Mouse (Mus musculus) left cerebral cortex, adult 2 months (tissue): ENCODE results near the gene Ptprs. TPM values are rescaled to one million over a fixed set of nuclear protein-coding genes. Genes with fewer than 3 reads are reported as not detected.

ENCODE experiments used
- DNase-seq, 2 experiments: peaks; one replicate each; pipeline ENCODE4 v3.0.0; 2021 to 2022; ENCODE audit warnings: low spot score in 2 of 2, mixed read lengths in 1 of 2; ENCODE audit errors: extremely low spot score in 1 of 2
- H3K27ac ChIP-seq: fragments of 200-600 bp; 2 replicates; pipeline ENCODE4 v1.8.1; 2022
- H3K4me3 ChIP-seq: fragments of 200-600 bp; 2 replicates; pipeline ENCODE4 v1.8.1; 2022
- CTCF ChIP-seq: fragments of 200-600 bp; IDR thresholded peaks from 2 replicates; pipeline ENCODE4 v1.8.1; 2022; ENCODE audit warnings: antibody characterized with exemption, mild to moderate bottlenecking, moderate library complexity
- intact Hi-C: fragments of 180-260 bp; cut with DNase I; formaldehyde crosslinking; loops from one replicate; pipeline ENCODE4 v1.15.1; 2025
- total RNA-seq, 2 experiments: library from RNA; stranded (reverse); gene quantifications; 2 replicates each; pipeline ENCODE4 v1.2.3; 2021

Ptprs gene
- total RNA-seq, 2 experiments from 2014 or later = 645 to 696 TPM

GRCm38 (mm10) chr17:56463500-56463899, 12.8 kb downstream of the Ptprs start:
- no peak overlapping the region for H3K27ac ChIP-seq
- no peak overlapping the region for H3K4me3 ChIP-seq
- no peak for TF ChIP-seq CTCF
- intact Hi-C loops = no loop called here
- DNase-seq = no peak

- no peak for DNase-seq
- H3K4me3 ChIP-seq = peak overlapping the region; percentile 53
- intact Hi-C loops = no loop called here
- peak overlapping the region; percentile 50; the same call in 1 of the 2 replicates for H3K27ac ChIP-seq
- TF ChIP-seq CTCF = no peak; the same call in 1 of the 2 replicates
These were observed 13.3 kb downstream of the Ptprs start for GRCm38 (mm10) chr17:56462835-56463455.

GRCm38 (mm10) chr17:56461771-56462743, 14.2 kb downstream of the Ptprs start:
- peak; percentile 93 to 95 for DNase-seq
- intact Hi-C loops = no loop called here
- Histone ChIP-seq H3K4me3 (peak overlapping the region; percentile 53), H3K27ac (peak overlapping the region; percentile 50; the same call in 1 of the 2 replicates)
- no peak for TF ChIP-seq CTCF

GRCm38 (mm10) chr17:56460876-56461275, 15.4 kb downstream of the Ptprs start:
- Histone ChIP-seq H3K27ac (no peak overlapping the region), H3K4me3 (no peak overlapping the region)
- intact Hi-C loops = no loop called here
- TF ChIP-seq CTCF = no peak
- DNase-seq = no peak

GRCm38 (mm10) chr17:56457442-56457841, 18.8 kb downstream of the Ptprs start:
- peak; percentile 55 for TF ChIP-seq CTCF
- no peak overlapping the region for H3K27ac ChIP-seq
- H3K4me3 ChIP-seq = no peak overlapping the region
- no peak for DNase-seq
- intact Hi-C loops = no loop called here

- no peak overlapping the region for H3K27ac ChIP-seq
- no peak for DNase-seq
- no peak for TF ChIP-seq CTCF
- intact Hi-C loops = no loop called here
- H3K4me3 ChIP-seq = no peak overlapping the region
These were observed 19.9 kb downstream of the Ptprs start for GRCm38 (mm10) chr17:56456353-56456752.

GRCm38 (mm10) chr17:56453689-56454088, 22.6 kb downstream of the Ptprs start:
- intact Hi-C loops = no loop called here
- no peak for TF ChIP-seq CTCF
- DNase-seq = no peak
- no peak overlapping the region for H3K4me3 ChIP-seq
- peak overlapping the region; percentile 74; the same call in 1 of the 2 replicates for H3K27ac ChIP-seq

GRCm38 (mm10) chr17:56453251-56453650, 23.0 kb downstream of the Ptprs start:
- intact Hi-C loops = no loop called here

GRCm38 (mm10) chr17:56447716-56448115, 28.6 kb downstream of the Ptprs start:
- intact Hi-C loops = no loop called here
- no peak for DNase-seq
- Histone ChIP-seq H3K27ac (peak overlapping the region; percentile 2; the same call in 1 of the 2 replicates), H3K4me3 (no peak overlapping the region)
- TF ChIP-seq CTCF = no peak

More at GRCm38 (mm10) chr17:56453251-56453650, 23.0 kb downstream of the Ptprs start:
- TF ChIP-seq CTCF = no peak; the same call in 1 of the 2 replicates
- Histone ChIP-seq H3K4me3 (no peak overlapping the region), H3K27ac (peak overlapping the region; percentile 74)
- DNase-seq = peak in 1 of 2 experiments; percentile 46

- intact Hi-C loops = no loop called here
- no peak for TF ChIP-seq CTCF
- no peak overlapping the region for H3K4me3 ChIP-seq
- H3K27ac ChIP-seq = peak overlapping the region; percentile 59; the same call in 1 of the 2 replicates
- peak; percentile 52 to 55 for DNase-seq
These were observed 30.9 kb downstream of the Ptprs start for GRCm38 (mm10) chr17:56445397-56445796.

- no peak for TF ChIP-seq CTCF
- Histone ChIP-seq H3K4me3 (no peak overlapping the region), H3K27ac (no peak overlapping the region)
- DNase-seq = no peak
- intact Hi-C loops = no loop called here
These were observed 31.5 kb downstream of the Ptprs start for GRCm38 (mm10) chr17:56444771-56445170.

GRCm38 (mm10) chr17:56443341-56443795, 32.9 kb downstream of the Ptprs start:
- intact Hi-C loops = no loop called here
- no peak overlapping the region for H3K4me3 ChIP-seq
- TF ChIP-seq CTCF = no peak
- no peak for DNase-seq
- H3K27ac ChIP-seq = peak overlapping the region; percentile 53; the same call in 1 of the 2 replicates
